Mouse (Mus musculus) erythroblast, adult 5-6 weeks (primary cell): ENCODE data around the gene Art3. TPM values are rescaled to one million over a fixed set of nuclear protein-coding genes. Genes with fewer than 3 reads are reported as not detected.

Experiments
- total RNA-seq, 2 experiments: library from RNA; stranded (forward) in 1 of 2; stranded (reverse) in 1 of 2; fragments of 150-400 nt in 1 of 2; fragments of 200-764, 138-1000 nt in 1 of 2; gene quantifications; 2 replicates each; pipeline versions ENCODE4 v1.2.3 to v1.2.4; 2015 to 2017; ENCODE audit warnings: low replicate concordance in 2 of 2

The Art3 gene
- total RNA-seq, 2 experiments from 2014 or later: 8.1 TPM; not detected in 1

Other genes starting within 250 kb of the Art3 start
- 33.2 and 33.8 TPM in 2 replicates for gene G3bp2, start 248.1 kb upstream of the Art3 start, total RNA-seq (2015; ENCODE audit: low replicate concordance)
- 35.0 and 43.8 TPM in 2 replicates for gene G3bp2, start 248.1 kb upstream of the Art3 start, total RNA-seq (2017; ENCODE audit: low replicate concordance)
- gene Uso1, start 193.9 kb upstream of the Art3 start, total RNA-seq (2015; ENCODE audit: low replicate concordance): 19.8 and 29.9 TPM in 2 replicates
- 20.4 and 34.8 TPM in 2 replicates for gene Uso1, start 193.9 kb upstream of the Art3 start, total RNA-seq (2017; ENCODE audit: low replicate concordance)
- gene U90926, start 116.4 kb upstream of the Art3 start, total RNA-seq (2015; ENCODE audit: low replicate concordance): not detected in 2 replicates
- gene U90926, start 116.4 kb upstream of the Art3 start, total RNA-seq (2017; ENCODE audit: low replicate concordance): not detected in 2 replicates
- not detected in 2 replicates for gene Ppef2, start 75.5 kb upstream of the Art3 start, total RNA-seq (2015; ENCODE audit: low replicate concordance)
- not detected in 2 replicates for gene Ppef2, start 75.5 kb upstream of the Art3 start, total RNA-seq (2017; ENCODE audit: low replicate concordance)
- 10.6 and 27.2 TPM in 2 replicates for gene Naaa, start 53.7 kb upstream of the Art3 start, total RNA-seq (2015; ENCODE audit: low replicate concordance)
- 9.8 and 10.4 TPM in 2 replicates for gene Naaa, start 53.7 kb upstream of the Art3 start, total RNA-seq (2017; ENCODE audit: low replicate concordance)
- 4.4 and 21.1 TPM in 2 replicates for gene Sdad1, start 21.3 kb upstream of the Art3 start, total RNA-seq (2015; ENCODE audit: low replicate concordance)
- 9.9 and 11.8 TPM in 2 replicates for gene Sdad1, start 21.3 kb upstream of the Art3 start, total RNA-seq (2017; ENCODE audit: low replicate concordance)
- gene Cxcl9, start 3.7 kb upstream of the Art3 start, total RNA-seq (2015; ENCODE audit: low replicate concordance): 5.2 TPM in 1 of 2 replicates, not detected in the other
- gene Cxcl9, start 3.7 kb upstream of the Art3 start, total RNA-seq (2017; ENCODE audit: low replicate concordance): not detected in 2 replicates
- gene Cxcl10, start 17.1 kb downstream of the Art3 start, total RNA-seq (2015; ENCODE audit: low replicate concordance): 3.3 and 5.4 TPM in 2 replicates
- gene Cxcl10, start 17.1 kb downstream of the Art3 start, total RNA-seq (2017; ENCODE audit: low replicate concordance): 0.26 and 2.9 TPM in 2 replicates
- gene Nup54, start 103.4 kb downstream of the Art3 start, total RNA-seq (2015; ENCODE audit: low replicate concordance): 27.3 and 28.4 TPM in 2 replicates
- gene Nup54, start 103.4 kb downstream of the Art3 start, total RNA-seq (2017; ENCODE audit: low replicate concordance): 16.9 and 35.0 TPM in 2 replicates
- gene Scarb2, start 175.0 kb downstream of the Art3 start, total RNA-seq (2015; ENCODE audit: low replicate concordance): 7.9 and 10.7 TPM in 2 replicates
- gene Scarb2, start 175.0 kb downstream of the Art3 start, total RNA-seq (2017; ENCODE audit: low replicate concordance): 12.0 and 15.9 TPM in 2 replicates
- gene Fam47e, start 223.2 kb downstream of the Art3 start, total RNA-seq (2015; ENCODE audit: low replicate concordance): not detected in 2 replicates
- gene Fam47e, start 223.2 kb downstream of the Art3 start, total RNA-seq (2017; ENCODE audit: low replicate concordance): not detected in 2 replicates